Mouse (Mus musculus): Measurements from ENCODE around the gene Irf3. TPM values are rescaled to one million over a fixed set of nuclear protein-coding genes. Genes with fewer than 3 reads are reported as not detected.

Gene Irf3
- polyA plus RNA-seq, 1 experiment: 165 TPM

GRCm38 (mm10) chr7:45005321-45005992 lies 8.0 kb downstream of the Irf3 start:
- no peaks in the 10 kb centered on the region for H3K4me1 ChIP-seq (ENCODE audit: control insufficient read depth, insufficient read depth, low read length)
- no peak overlapping the region for H3K4me3 ChIP-seq (replicated peaks; ENCODE audit: control insufficient read depth, low read depth, low read length)
- 84% methylated on average over 6 of the region's 6 CpGs for WGBS
- TF ChIP-seq CTCF (IDR thresholded peaks at IDR 0.05; ENCODE audit: control insufficient read depth, insufficient read depth, low read length) (no peak), POLR2A (IDR thresholded peaks at IDR 0.05; ENCODE audit: borderline replicate concordance, control insufficient read depth, low read depth, low read length) (no peak)
- no peak overlapping the region for H3K27ac ChIP-seq (ENCODE audit: control insufficient read depth, insufficient read depth, low read depth, low read length, poor library complexity)

GRCm38 (mm10) chr7:45006503-45006902 lies 9.1 kb downstream of the Irf3 start:
- Histone ChIP-seq H3K27ac (ENCODE audit: control insufficient read depth, insufficient read depth, low read depth, low read length, poor library complexity) (no peak overlapping the region), H3K4me3 (replicated peaks; ENCODE audit: control insufficient read depth, low read depth, low read length) (no peak overlapping the region), H3K4me1 (ENCODE audit: control insufficient read depth, insufficient read depth, low read length) (no peaks in the 10 kb centered on the region)
- 90% methylated on average over 12 of the region's 12 CpGs for WGBS
- TF ChIP-seq POLR2A (IDR thresholded peaks at IDR 0.05; ENCODE audit: borderline replicate concordance, control insufficient read depth, low read depth, low read length): no peak
- TF ChIP-seq CTCF (IDR thresholded peaks at IDR 0.05; ENCODE audit: control insufficient read depth, insufficient read depth, low read length): no peak

GRCm38 (mm10) chr7:45007141-45007540 lies 9.7 kb downstream of the Irf3 start:
- TF ChIP-seq CTCF (IDR thresholded peaks at IDR 0.05; ENCODE audit: control insufficient read depth, insufficient read depth, low read length) (no peak), POLR2A (IDR thresholded peaks at IDR 0.05; ENCODE audit: borderline replicate concordance, control insufficient read depth, low read depth, low read length) (no peak)
- H3K27ac ChIP-seq (ENCODE audit: control insufficient read depth, insufficient read depth, low read depth, low read length, poor library complexity): no peak overlapping the region
- no peak overlapping the region for H3K4me3 ChIP-seq (replicated peaks; ENCODE audit: control insufficient read depth, low read depth, low read length)
- 96% methylated on average over 29 of the region's 29 CpGs for WGBS
- H3K4me1 ChIP-seq (ENCODE audit: control insufficient read depth, insufficient read depth, low read length): no peaks in the 10 kb centered on the region

- Histone ChIP-seq H3K27ac (ENCODE audit: control insufficient read depth, insufficient read depth, low read depth, low read length, poor library complexity) (no peak overlapping the region), H3K4me1 (ENCODE audit: control insufficient read depth, insufficient read depth, low read length) (no peaks in the 10 kb centered on the region), H3K4me3 (replicated peaks; ENCODE audit: control insufficient read depth, low read depth, low read length) (no peak overlapping the region)
- 96% methylated on average over 30 of the region's 30 CpGs for WGBS
- TF ChIP-seq POLR2A (IDR thresholded peaks at IDR 0.05; ENCODE audit: borderline replicate concordance, control insufficient read depth, low read depth, low read length): no peak
- TF ChIP-seq CTCF (IDR thresholded peaks at IDR 0.05; ENCODE audit: control insufficient read depth, insufficient read depth, low read length): no peak
Measured at GRCm38 (mm10) chr7:45007846-45008245, 10.4 kb downstream of the Irf3 start.

GRCm38 (mm10) chr7:45008411-45008810 lies 11.0 kb downstream of the Irf3 start:
- Histone ChIP-seq H3K27ac (ENCODE audit: control insufficient read depth, insufficient read depth, low read depth, low read length, poor library complexity) (no peak overlapping the region), H3K4me3 (replicated peaks; ENCODE audit: control insufficient read depth, low read depth, low read length) (no peak overlapping the region), H3K4me1 (ENCODE audit: control insufficient read depth, insufficient read depth, low read length) (no peaks in the 10 kb centered on the region)
- TF ChIP-seq CTCF (IDR thresholded peaks at IDR 0.05; ENCODE audit: control insufficient read depth, insufficient read depth, low read length): no peak
- no peak for TF ChIP-seq POLR2A (IDR thresholded peaks at IDR 0.05; ENCODE audit: borderline replicate concordance, control insufficient read depth, low read depth, low read length)
- 90% methylated on average over 19 of the region's 19 CpGs for WGBS

GRCm38 (mm10) chr7:45012011-45012410 lies 14.6 kb downstream of the Irf3 start:
- TF ChIP-seq POLR2A (IDR thresholded peaks at IDR 0.05; ENCODE audit: borderline replicate concordance, control insufficient read depth, low read depth, low read length) (no peak), CTCF (IDR thresholded peaks at IDR 0.05; ENCODE audit: control insufficient read depth, insufficient read depth, low read length) (no peak)
- H3K27ac ChIP-seq (ENCODE audit: control insufficient read depth, insufficient read depth, low read depth, low read length, poor library complexity): no peak overlapping the region
- no peak overlapping the region for H3K4me3 ChIP-seq (replicated peaks; ENCODE audit: control insufficient read depth, low read depth, low read length)
- no peaks in the 10 kb centered on the region for H3K4me1 ChIP-seq (ENCODE audit: control insufficient read depth, insufficient read depth, low read length)
- WGBS: 94% methylated on average over 6 of the region's 6 CpGs

- 79% methylated on average over 4 of the region's 4 CpGs for WGBS
- H3K27ac ChIP-seq (ENCODE audit: control insufficient read depth, insufficient read depth, low read depth, low read length, poor library complexity): no peak overlapping the region
- no peak for TF ChIP-seq POLR2A (IDR thresholded peaks at IDR 0.05; ENCODE audit: borderline replicate concordance, control insufficient read depth, low read depth, low read length)
- no peaks in the 10 kb centered on the region for H3K4me1 ChIP-seq (ENCODE audit: control insufficient read depth, insufficient read depth, low read length)
- H3K4me3 ChIP-seq (replicated peaks; ENCODE audit: control insufficient read depth, low read depth, low read length): no peak overlapping the region
Measured at GRCm38 (mm10) chr7:45012824-45013223, 15.4 kb downstream of the Irf3 start.

- no peaks in the 10 kb centered on the region for H3K4me1 ChIP-seq (ENCODE audit: control insufficient read depth, insufficient read depth, low read length)
- 92% methylated on average over 16 of the region's 16 CpGs for WGBS
- H3K4me3 ChIP-seq (replicated peaks; ENCODE audit: control insufficient read depth, low read depth, low read length): no peak overlapping the region
- TF ChIP-seq POLR2A (IDR thresholded peaks at IDR 0.05; ENCODE audit: borderline replicate concordance, control insufficient read depth, low read depth, low read length) (no peak), CTCF (IDR thresholded peaks at IDR 0.05; ENCODE audit: control insufficient read depth, insufficient read depth, low read length) (no peak)
- H3K27ac ChIP-seq (ENCODE audit: control insufficient read depth, insufficient read depth, low read depth, low read length, poor library complexity): no peak overlapping the region
Measured at GRCm38 (mm10) chr7:45013366-45014095, 16.1 kb downstream of the Irf3 start.

Measured in bone marrow, adult 2 months (tissue).